Mouse (Mus musculus): ENCODE measurements around the gene Chat. TPM values are rescaled to one million over a fixed set of nuclear protein-coding genes. Genes with fewer than 3 reads are reported as not detected.
A peak's percentile ranks its signal among the peaks of the same experiment; 100 is the strongest.

Gene Chat
- polyA plus RNA-seq (2012; rRNA removed) (0.03 TPM in 1 of 2 replicates, not detected in the other), polyA plus RNA-seq (2014; fragmentation: Nextera tagmentation; extraction: Ambion mirVana) (not detected in 2 replicates)

- no peak for ATAC-seq (ENCODE audit: low FRiP score, low read depth)
- Histone ChIP-seq H3K9ac (ENCODE audit: low read depth, low read length, severe bottlenecking) (no peak within 1 kb of the TSS), H3K4me3 (replicated peaks; ENCODE audit: low read length) (peak within 1 kb of the TSS; percentile 37), H3K27me3 (ENCODE audit: control insufficient read depth, insufficient read depth, low read length) (peaks cover 63% of the 10 kb centered on the region), H3K4me2 (replicated peaks; ENCODE audit: low read depth, low read length, severe bottlenecking) (peak within 1 kb of the TSS; percentile 60), H3K4me1 (ENCODE audit: control insufficient read depth, insufficient read depth, low read length) (0 out of 2 replicates have a peak, but pooled peaks cover 5% of the 10 kb centered on the region), H3K27ac (replicated peaks; ENCODE audit: low read depth, low read length) (no peak within 1 kb of the TSS), H3K9me3 (ENCODE audit: control insufficient read depth, low read length) (no peaks in the 10 kb centered on the region), H3K36me3 (ENCODE audit: control insufficient read depth, insufficient read depth, low read length) (no peaks in the 10 kb centered on the region)
- 16% methylated on average over 13 of the region's 13 CpGs for WGBS
- no peak for TF ChIP-seq POLR2A (IDR thresholded peaks at IDR 0.05; ENCODE audit: borderline replicate concordance, extremely low read depth, insufficient read depth, insufficient read length)
- DNase-seq (ENCODE audit: low spot score) = no peak
Measured at GRCm38 (mm10) chr14:32465889-32466288, at the start of gene Chat. TSS of gene Chat (minus strand) at chr14:32465989.

- H3K4me2 ChIP-seq (replicated peaks; ENCODE audit: low read depth, low read length, severe bottlenecking) = peak within 1 kb of the TSS; percentile 82
- ATAC-seq (ENCODE audit: low FRiP score, low read depth) = peak; percentile 96
- H3K4me3 ChIP-seq (replicated peaks; ENCODE audit: low read length) = peak within 1 kb of the TSS; percentile 77
- peaks cover 24% of the 10 kb centered on the region for H3K36me3 ChIP-seq (ENCODE audit: control insufficient read depth, insufficient read depth, low read length)
- peak; percentile 91; the same call in 1 of the 2 replicates for TF ChIP-seq POLR2A (IDR thresholded peaks at IDR 0.05; ENCODE audit: borderline replicate concordance, extremely low read depth, insufficient read depth, insufficient read length)
- peaks cover 8% of the 10 kb centered on the region for H3K4me1 ChIP-seq (ENCODE audit: control insufficient read depth, insufficient read depth, low read length)
- peak; percentile 98 for DNase-seq (ENCODE audit: low spot score)
- peak within 1 kb of the TSS; percentile 73 for H3K27ac ChIP-seq (replicated peaks; ENCODE audit: low read depth, low read length)
- no peaks in the 10 kb centered on the region for H3K27me3 ChIP-seq (ENCODE audit: control insufficient read depth, insufficient read depth, low read length)
- under 1% methylated on average over 50 of the region's 62 CpGs for WGBS
- no peaks in the 10 kb centered on the region for H3K9me3 ChIP-seq (ENCODE audit: control insufficient read depth, low read length)
- H3K9ac ChIP-seq (ENCODE audit: low read depth, low read length, severe bottlenecking) = peak within 1 kb of the TSS; percentile 70
Measured at GRCm38 (mm10) chr14:32513336-32514032, 47.7 kb upstream of the Chat start, which contains the start of gene Ercc6. TSS of gene Ercc6 (plus strand) at chr14:32513521.

GRCm38 (mm10) chr14:32512912-32513311 is 47.1 kb upstream of the Chat start:
- ATAC-seq (ENCODE audit: low FRiP score, low read depth) (0 out of 2 replicates have a peak, but pooled peaks have one; percentile 10), DNase-seq (ENCODE audit: low spot score) (no peak)
- Histone ChIP-seq H3K4me3 (replicated peaks; ENCODE audit: low read length) (peak overlapping the region; percentile 77), H3K9me3 (ENCODE audit: control insufficient read depth, low read length) (no peaks in the 10 kb centered on the region), H3K9ac (ENCODE audit: low read depth, low read length, severe bottlenecking) (peak overlapping the region; percentile 70; the same call in 1 of the 2 replicates), H3K27me3 (ENCODE audit: control insufficient read depth, insufficient read depth, low read length) (no peaks in the 10 kb centered on the region), H3K4me1 (ENCODE audit: control insufficient read depth, insufficient read depth, low read length) (peaks cover 8% of the 10 kb centered on the region), H3K36me3 (ENCODE audit: control insufficient read depth, insufficient read depth, low read length) (peaks cover 21% of the 10 kb centered on the region), H3K4me2 (replicated peaks; ENCODE audit: low read depth, low read length, severe bottlenecking) (peak overlapping the region; percentile 82), H3K27ac (replicated peaks; ENCODE audit: low read depth, low read length) (peak overlapping the region; percentile 73; the same call in 1 of the 2 replicates)
- TF ChIP-seq POLR2A (IDR thresholded peaks at IDR 0.05; ENCODE audit: borderline replicate concordance, extremely low read depth, insufficient read depth, insufficient read length) = no peak
- WGBS = 47% methylated on average over 9 of the region's 9 CpGs

GRCm38 (mm10) chr14:32509443-32509961 is 43.7 kb upstream of the Chat start:
- no peak overlapping the region for H3K4me3 ChIP-seq (replicated peaks; ENCODE audit: low read length)
- no peaks in the 10 kb centered on the region for H3K36me3 ChIP-seq (ENCODE audit: control insufficient read depth, insufficient read depth, low read length)
- 83% methylated on average over 6 of the region's 6 CpGs for WGBS

DNA sequence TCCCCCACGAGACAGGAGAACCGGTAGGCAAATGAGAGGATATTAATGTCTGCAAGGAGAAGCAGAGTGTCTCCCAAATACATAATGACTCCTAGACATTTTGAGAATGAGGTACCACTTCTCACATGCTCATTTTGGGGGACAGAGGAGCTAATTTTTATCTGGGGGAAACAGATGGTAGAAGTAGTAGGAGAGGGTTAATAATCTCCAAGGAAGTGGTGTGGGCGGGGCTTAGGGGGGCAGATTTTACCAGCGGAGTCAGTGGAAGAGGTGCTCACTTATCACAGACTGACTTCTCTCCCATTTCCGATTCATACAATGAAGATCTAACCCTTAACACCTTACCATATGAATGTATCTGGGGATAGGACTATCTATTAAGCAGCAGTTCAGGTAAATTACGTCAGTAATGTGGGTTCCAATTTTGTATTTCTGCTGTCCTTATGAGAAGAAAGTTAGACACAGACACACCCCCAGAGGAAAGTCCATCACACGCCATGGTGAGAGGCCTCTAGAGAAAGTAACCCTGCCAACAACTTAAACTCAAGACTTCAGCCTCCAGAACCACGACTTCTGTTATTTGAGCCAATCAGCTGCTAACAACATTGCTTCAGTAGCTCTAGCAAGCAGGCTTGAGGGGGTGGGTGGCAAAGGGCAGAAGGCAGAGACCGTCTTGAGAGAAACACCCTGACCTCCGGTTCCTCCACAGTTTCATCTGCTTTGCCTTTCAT is 42.5 kb upstream of the Chat start:
- H3K4me1 ChIP-seq (ENCODE audit: control insufficient read depth, insufficient read depth, low read length) = peaks cover 3% of the 10 kb centered on the region; the same call in 1 of the 2 replicates
- H3K4me3 ChIP-seq (replicated peaks; ENCODE audit: low read length) = no peak overlapping the region
- ATAC-seq (ENCODE audit: low FRiP score, low read depth) (no peak), DNase-seq (ENCODE audit: low spot score) (no peak)
- TF ChIP-seq POLR2A (IDR thresholded peaks at IDR 0.05; ENCODE audit: borderline replicate concordance, extremely low read depth, insufficient read depth, insufficient read length) = no peak
- WGBS = 63% methylated on average over 10 of the region's 10 CpGs
- H3K9ac ChIP-seq (ENCODE audit: low read depth, low read length, severe bottlenecking) = no peak overlapping the region
- H3K27me3 ChIP-seq (ENCODE audit: control insufficient read depth, insufficient read depth, low read length) = no peaks in the 10 kb centered on the region
- H3K36me3 ChIP-seq (ENCODE audit: control insufficient read depth, insufficient read depth, low read length) = no peaks in the 10 kb centered on the region
- no peaks in the 10 kb centered on the region for H3K9me3 ChIP-seq (ENCODE audit: control insufficient read depth, low read length)
- no peak overlapping the region for H3K4me2 ChIP-seq (replicated peaks; ENCODE audit: low read depth, low read length, severe bottlenecking)
- no peak overlapping the region for H3K27ac ChIP-seq (replicated peaks; ENCODE audit: low read depth, low read length)

More at GRCm38 (mm10) chr14:32509443-32509961, 43.7 kb upstream of the Chat start:
- no peak overlapping the region for H3K27ac ChIP-seq (replicated peaks; ENCODE audit: low read depth, low read length)
- H3K9ac ChIP-seq (ENCODE audit: low read depth, low read length, severe bottlenecking) = no peak overlapping the region
- no peak overlapping the region for H3K4me2 ChIP-seq (replicated peaks; ENCODE audit: low read depth, low read length, severe bottlenecking)
- ATAC-seq (ENCODE audit: low FRiP score, low read depth) (no peak), DNase-seq (ENCODE audit: low spot score) (no peak)
- H3K9me3 ChIP-seq (ENCODE audit: control insufficient read depth, low read length) = no peaks in the 10 kb centered on the region
- peaks cover 8% of the 10 kb centered on the region for H3K4me1 ChIP-seq (ENCODE audit: control insufficient read depth, insufficient read depth, low read length)
- no peak for TF ChIP-seq POLR2A (IDR thresholded peaks at IDR 0.05; ENCODE audit: borderline replicate concordance, extremely low read depth, insufficient read depth, insufficient read length)
- H3K27me3 ChIP-seq (ENCODE audit: control insufficient read depth, insufficient read depth, low read length) = no peaks in the 10 kb centered on the region
